ENCODE assay signal across 14 mouse cellular contexts in the genomic region with DNA sequence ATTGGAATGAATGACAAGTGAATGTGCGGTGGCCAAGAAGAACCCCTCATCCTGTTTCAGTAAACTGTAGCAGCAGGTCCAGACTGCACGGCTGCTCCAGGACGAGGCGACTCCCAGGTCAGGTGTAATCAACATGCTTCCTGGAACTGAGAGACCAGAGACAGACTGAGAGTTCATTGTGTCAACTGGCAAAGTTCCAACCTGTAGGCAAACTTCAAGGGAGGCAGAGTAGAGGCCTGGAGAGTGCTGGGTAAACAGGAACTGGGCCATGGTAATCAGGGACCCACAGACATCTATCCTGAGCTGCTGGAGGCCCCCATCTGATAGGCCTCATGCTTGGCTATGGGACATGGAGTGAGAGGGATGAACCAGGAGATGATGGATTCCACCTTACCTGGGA. TPM values are rescaled to one million over a fixed set of nuclear protein-coding genes. Genes with fewer than 3 reads are reported as not detected.
DNase-seq lines count a peak whose midpoint lies in the region; ATAC-seq and TF ChIP-seq lines count a peak whose summit lies in the region.
"Had no signal": no experiment of that assay in that cellular context is flagged by ENCODE, and none has a peak within 500 bp of the region (broad histone marks: within the 10 kb centered on the region; RNA-seq: fewer than 3 reads in every experiment).

No protein-coding gene starts in this region.

- 48% methylated on average over 4 of the region's 4 CpGs for WGBS in kidney, adult 2 months
- whole genome bisulfite sequencing in liver, embryonic 15.5 days (ENCODE audit: insufficient replicate concordance): 62% methylated on average over 4 of the region's 4 CpGs
- whole genome bisulfite sequencing in stomach, embryonic 14.5 days: 50% methylated on average over 4 of the region's 4 CpGs

- no peaks in the 10 kb centered on the region for H3K36me3 ChIP-seq in kidney, adult 2 months (ENCODE audit: control insufficient read depth, insufficient read depth, low read length)
- no peaks in the 10 kb centered on the region for H3K36me3 ChIP-seq in liver, embryonic 15.5 days (replicated peaks)
- H3K36me3 ChIP-seq in stomach, embryonic 14.5 days (ENCODE audit: control insufficient read depth, insufficient read depth, low read length): no peaks in the 10 kb centered on the region
- H3K36me3 ChIP-seq: forebrain, embryonic 12.5 days; G1E; midbrain, embryonic 10.5 days; neural tube, embryonic 12.5 days had no signal

- H3K9ac ChIP-seq in liver, embryonic 15.5 days: no peak overlapping the region
- H3K9ac ChIP-seq in stomach, embryonic 14.5 days (replicated peaks; ENCODE audit: low read depth, low read length): no peak overlapping the region
- H3K9ac ChIP-seq: forebrain, embryonic 12.5 days; neural tube, embryonic 12.5 days had no signal

- H3K27me3 ChIP-seq in kidney, adult 2 months (replicated peaks; ENCODE audit: control insufficient read depth, insufficient read depth, low read length): no peaks in the 10 kb centered on the region
- H3K27me3 ChIP-seq in liver, embryonic 15.5 days: peaks cover 4% of the 10 kb centered on the region
- H3K27me3 ChIP-seq in stomach, embryonic 14.5 days (ENCODE audit: control insufficient read depth, insufficient read depth, low read length): no peaks in the 10 kb centered on the region
- H3K27me3 ChIP-seq: forebrain, embryonic 12.5 days; neural tube, embryonic 12.5 days had no signal

- TF ChIP-seq CTCF in kidney, adult 2 months (conservative IDR thresholded peaks at IDR 0.05; ENCODE audit: insufficient read depth, insufficient read length, low read depth, low read length): no peak

- H3K9me3 ChIP-seq in liver, embryonic 15.5 days (replicated peaks): no peaks in the 10 kb centered on the region
- H3K9me3 ChIP-seq in stomach, embryonic 14.5 days (ENCODE audit: control insufficient read depth, low read depth, low read length): no peaks in the 10 kb centered on the region
- H3K9me3 ChIP-seq: forebrain, embryonic 12.5 days; G1E; midbrain, embryonic 10.5 days; neural tube, embryonic 12.5 days had no signal

- H3K27ac ChIP-seq in kidney, adult 2 months (ENCODE audit: insufficient read depth, low read depth, low read length): no peak overlapping the region
- H3K27ac ChIP-seq in liver, embryonic 15.5 days (replicated peaks): 0 out of 2 replicates have a peak overlapping the region, but pooled peaks have one; percentile 62
- no peak overlapping the region for H3K27ac ChIP-seq in stomach, embryonic 14.5 days (ENCODE audit: low read length)
- H3K27ac ChIP-seq: forebrain, embryonic 12.5 days; midbrain, embryonic 10.5 days; neural tube, embryonic 12.5 days had no signal

- no peak for TF ChIP-seq POLR2A in kidney, adult 2 months (IDR thresholded peaks at IDR 0.05; ENCODE audit: low read depth, low read length)

- H3K4me2 ChIP-seq in liver, embryonic 15.5 days: peak overlapping the region; percentile 3; the same call in 1 of the 2 replicates
- no peak overlapping the region for H3K4me2 ChIP-seq in stomach, embryonic 14.5 days (replicated peaks; ENCODE audit: low read depth, low read length)
- H3K4me2 ChIP-seq: forebrain, embryonic 12.5 days; neural tube, embryonic 12.5 days had no signal

- no peak for ATAC-seq in liver, embryonic 15.5 days (ENCODE audit: insufficient read depth)
- peak; percentile 80 for ATAC-seq in stomach, embryonic 14.5 days (ENCODE audit: insufficient number of reproducible peaks, insufficient read depth, low FRiP score, low read depth)
- ATAC-seq in granulocyte monocyte progenitor cell, adult 5-6 weeks (replicated peaks; ENCODE audit: poor library complexity, severe bottlenecking): no peak

- no peak overlapping the region for H3K4me3 ChIP-seq in kidney, adult 2 months (ENCODE audit: insufficient read depth, low read depth, low read length)
- H3K4me3 ChIP-seq in liver, embryonic 15.5 days (replicated peaks): no peak overlapping the region
- H3K4me3 ChIP-seq in stomach, embryonic 14.5 days (ENCODE audit: low read depth, low read length): no peak overlapping the region
- H3K4me3 ChIP-seq: forebrain, embryonic 12.5 days; midbrain, embryonic 10.5 days; neural tube, embryonic 12.5 days had no signal

- peak; percentile 2 for DNase-seq in cerebellum, adult 11 months
- DNase-seq in cerebellum, adult 11-12 months: no peak
- DNase-seq in kidney, adult 2 months: peak; percentile 8
- DNase-seq in kidney, adult 11 months: no peak
- DNase-seq in left cerebral cortex, adult 11 months (ENCODE audit: low spot score): no peak
- DNase-seq: gastrocnemius, postnatal 14 days; left cerebral cortex, postnatal 4 days had no signal

- no peaks in the 10 kb centered on the region for H3K4me1 ChIP-seq in kidney, adult 2 months (ENCODE audit: control insufficient read depth, insufficient read depth, low read length)
- peaks cover 79% of the 10 kb centered on the region for H3K4me1 ChIP-seq in liver, embryonic 15.5 days (replicated peaks)
- H3K4me1 ChIP-seq in stomach, embryonic 14.5 days (ENCODE audit: control insufficient read depth, insufficient read depth, low read length): no peaks in the 10 kb centered on the region; the same call in 1 of the 2 replicates

RNA-seq across cellular contexts. Expression of gene Elmo1, which starts 57.3 kb away (rescaled TPM):
- polyA plus RNA-seq in kidney, adult 2 months (2012; rRNA removed): 3.4 and 4.5 TPM in 2 replicates
- polyA plus RNA-seq in liver, embryonic 15.5 days (2015; fragmentation: Nextera tagmentation; extraction: Ambion mirVana): 4.5 and 4.9 TPM in 2 replicates
- 12.2 and 12.9 TPM in 2 replicates for polyA plus RNA-seq in stomach, embryonic 14.5 days (2014; fragmentation: Nextera tagmentation; extraction: Ambion mirVana)
- total RNA-seq in granulocyte monocyte progenitor cell, adult 5-6 weeks (2014; fragmentation: Nextera tagmentation): 98.4 and 131 TPM in 2 replicates
- total RNA-seq in granulocyte monocyte progenitor cell, adult 5-6 weeks (2017): 62.1 and 64.0 TPM in 2 replicates
- polyA plus RNA-seq: G1E had no signal

Comparison
In these comparisons a context has a peak if more than half of its experiments do, and no peak if none do; other contexts are left out.
1. DNase-seq: peak in cerebellum, adult 11 months (single experiment) and kidney, adult 2 months (single experiment); none in cerebellum, adult 11-12 months (single experiment), kidney, adult 11 months (single experiment) and left cerebral cortex, adult 11 months (single experiment).